Mouse (Mus musculus) CD4-positive naive resting alpha-beta T cell, adult 57 days (primary cell): Measurements from ENCODE around the gene Exog. TPM values are rescaled to one million over a fixed set of nuclear protein-coding genes. Genes with fewer than 3 reads are reported as not detected.

Experiments
- total RNA-seq: library from RNA; stranded (reverse); gene quantifications from one replicate; pipeline ENCODE4 v1.2.4, GENCODE M21; 2023

Gene Exog
- 8.2 TPM for total RNA-seq

GRCm38 (mm10) chr9:119444738-119445429 lies at the start of gene Exog:
Exog (plus strand) TSS chr9:119444943.

GRCm38 (mm10) chr9:119401801-119402214 lies 42.9 kb upstream of the Exog start, which contains the start of gene Acvr2b:
Acvr2b (plus strand) TSS chr9:119402118.

Other genes starting within 250 kb of the Exog start
- gene Slc22a13, start 235.8 kb upstream of the Exog start, total RNA-seq: not detected
- gene Oxsr1, start 122.5 kb upstream of the Exog start, total RNA-seq: 43.8 TPM
- 55.5 TPM for gene Acaa1a, start 105.3 kb upstream of the Exog start, total RNA-seq
- 41.9 TPM for gene Myd88, start 103.5 kb upstream of the Exog start, total RNA-seq
- 1.4 TPM for gene Xylb, start 87.6 kb upstream of the Exog start, total RNA-seq
- not detected for gene Slc22a14, start 79.4 kb upstream of the Exog start, total RNA-seq
- 2.5 TPM for gene Acvr2b, start 42.8 kb upstream of the Exog start, total RNA-seq
- 0.12 TPM for gene Scn5a, start 134.1 kb downstream of the Exog start, total RNA-seq